Mouse (Mus musculus): ENCODE measurements around the gene March9.

DNA sequence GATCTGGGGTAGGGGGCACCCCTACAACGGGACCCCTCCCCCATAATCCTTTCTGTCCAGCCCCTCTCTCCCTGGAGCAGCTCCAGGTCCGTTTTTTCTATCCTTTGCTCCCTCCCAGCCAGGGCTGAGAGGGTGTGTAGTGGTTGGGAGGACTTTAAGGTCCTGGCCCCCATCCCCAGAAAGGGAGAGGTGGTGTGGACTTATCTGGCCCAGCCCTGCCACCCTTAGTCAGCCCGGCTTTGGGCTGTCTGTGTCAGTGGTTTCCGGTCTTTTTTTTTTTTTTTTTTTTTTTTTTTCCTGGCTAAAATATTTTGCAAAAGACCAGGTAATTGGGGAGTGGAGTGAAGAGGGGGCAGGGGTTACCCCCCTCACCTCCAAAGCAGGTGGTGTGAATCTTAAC, 32.8 kb upstream of the March9 start:
- TF ChIP-seq CTCF (conservative IDR thresholded peaks at IDR 0.05; ENCODE audit: low read length) (no peak), POU5F1 (IDR thresholded peaks at IDR 0.05; ENCODE audit: borderline replicate concordance, low read length) (no peak), NANOG (IDR thresholded peaks at IDR 0.05; ENCODE audit: borderline replicate concordance, low read length) (no peak)

All from E14TG2a.4 (cell line).